Mouse (Mus musculus) brain, embryonic 14.5 days (tissue): Measurements from ENCODE around the gene Zdhhc22. TPM values are rescaled to one million over a fixed set of nuclear protein-coding genes. Genes with fewer than 3 reads are reported as not detected.

Source experiments
- DNase-seq: peaks from one replicate; pipeline ENCODE4 v3.0.0-alpha.2; 2011; ENCODE audit warnings: low read depth
- CTCF ChIP-seq: fragments of 200-500 bp; IDR thresholded peaks from 2 replicates; pipeline ENCODE4 v1.5.1; 2012; ENCODE audit warnings: inconsistent platforms, mild to moderate bottlenecking, moderate library complexity, borderline replicate concordance; ENCODE audit not compliant: insufficient read depth, insufficient read length; ENCODE audit errors: extremely low read depth
- POLR2A ChIP-seq: fragments of 200-500 bp; IDR thresholded peaks from 2 replicates; pipeline ENCODE4 v1.6.1; 2012; ENCODE audit warnings: mild to moderate bottlenecking, inconsistent platforms, borderline replicate concordance; ENCODE audit not compliant: poor library complexity, insufficient read depth, insufficient read length, severe bottlenecking; ENCODE audit errors: extremely low read depth
- polyA plus RNA-seq: library from polyadenylated mRNA; depleted of rRNA; stranded (reverse); fragments of >200 nt; gene quantifications from 2 replicates; pipeline ENCODE4 v1.2.3, GENCODE M21; 2012

Zdhhc22 gene
- polyA plus RNA-seq, 1 experiment = 15.5 TPM

- DNase-seq = peak; percentile 66
- no peak for TF ChIP-seq CTCF
- no peak for TF ChIP-seq POLR2A
Observed at GRCm38 (mm10) chr12:86973706-86974105, 16.5 kb downstream of the Zdhhc22 start.

- no peak for TF ChIP-seq POLR2A
- no peak for TF ChIP-seq CTCF
- DNase-seq = peak; percentile 91
Observed at GRCm38 (mm10) chr12:86973216-86973615, 17.0 kb downstream of the Zdhhc22 start.

- TF ChIP-seq POLR2A (no peak), CTCF (no peak)
- DNase-seq = no peak
Observed at GRCm38 (mm10) chr12:86971089-86971488, 19.1 kb downstream of the Zdhhc22 start.

GRCm38 (mm10) chr12:86969220-86969601 lies 21.0 kb downstream of the Zdhhc22 start:
- TF ChIP-seq CTCF (no peak), POLR2A (no peak)
- no peak for DNase-seq

- TF ChIP-seq POLR2A = no peak
- no peak for TF ChIP-seq CTCF
Observed at GRCm38 (mm10) chr12:86968468-86969219, 21.6 kb downstream of the Zdhhc22 start.

GRCm38 (mm10) chr12:86965237-86965799 lies 24.9 kb downstream of the Zdhhc22 start:
- TF ChIP-seq CTCF (no peak), POLR2A (no peak)
- no peak for DNase-seq

More at GRCm38 (mm10) chr12:86968468-86969219, 21.6 kb downstream of the Zdhhc22 start:
- DNase-seq = no peak

GRCm38 (mm10) chr12:86964278-86965057 lies 25.8 kb downstream of the Zdhhc22 start:
- DNase-seq = no peak
- TF ChIP-seq CTCF (no peak), POLR2A (no peak)

- TF ChIP-seq CTCF (no peak), POLR2A (no peak)
- DNase-seq = peak; percentile 24
Observed at GRCm38 (mm10) chr12:86961589-86962344, 28.5 kb downstream of the Zdhhc22 start.

- no peak for DNase-seq
- TF ChIP-seq CTCF (no peak), POLR2A (no peak)
Observed at GRCm38 (mm10) chr12:86960791-86961335, 29.4 kb downstream of the Zdhhc22 start.

GRCm38 (mm10) chr12:86960138-86960537 lies 30.1 kb downstream of the Zdhhc22 start:
- TF ChIP-seq POLR2A (no peak), CTCF (no peak)
- DNase-seq = no peak

GRCm38 (mm10) chr12:86959661-86960060 lies 30.6 kb downstream of the Zdhhc22 start:
- TF ChIP-seq POLR2A (no peak), CTCF (no peak)
- DNase-seq = no peak

- DNase-seq = no peak
- TF ChIP-seq CTCF (no peak), POLR2A (no peak)
Observed at GRCm38 (mm10) chr12:86958558-86958957, 31.7 kb downstream of the Zdhhc22 start.
